Mouse (Mus musculus) adrenal gland, adult 8-10 months (tissue): ENCODE measurements around the gene Kyat3. TPM values are rescaled to one million over a fixed set of nuclear protein-coding genes. Genes with fewer than 3 reads are reported as not detected.

Source experiments
- DNase-seq: peaks from one replicate; pipeline ENCODE4 v3.0.0; 2022
- total RNA-seq, 4 experiments: library from RNA; stranded (reverse); gene quantifications; 2 replicates each; pipeline ENCODE4 v1.2.4; 2022

Kyat3 gene
- total RNA-seq, 4 experiments from 2014 or later = 13.6 to 25.6 (median 19.1) TPM

GRCm38 (mm10) chr3:142747673-142748072, 46.8 kb downstream of the Kyat3 start:
- DNase-seq = no peak

- DNase-seq = no peak
Observed at GRCm38 (mm10) chr3:142749131-142749530, 48.3 kb downstream of the Kyat3 start.

DNA sequence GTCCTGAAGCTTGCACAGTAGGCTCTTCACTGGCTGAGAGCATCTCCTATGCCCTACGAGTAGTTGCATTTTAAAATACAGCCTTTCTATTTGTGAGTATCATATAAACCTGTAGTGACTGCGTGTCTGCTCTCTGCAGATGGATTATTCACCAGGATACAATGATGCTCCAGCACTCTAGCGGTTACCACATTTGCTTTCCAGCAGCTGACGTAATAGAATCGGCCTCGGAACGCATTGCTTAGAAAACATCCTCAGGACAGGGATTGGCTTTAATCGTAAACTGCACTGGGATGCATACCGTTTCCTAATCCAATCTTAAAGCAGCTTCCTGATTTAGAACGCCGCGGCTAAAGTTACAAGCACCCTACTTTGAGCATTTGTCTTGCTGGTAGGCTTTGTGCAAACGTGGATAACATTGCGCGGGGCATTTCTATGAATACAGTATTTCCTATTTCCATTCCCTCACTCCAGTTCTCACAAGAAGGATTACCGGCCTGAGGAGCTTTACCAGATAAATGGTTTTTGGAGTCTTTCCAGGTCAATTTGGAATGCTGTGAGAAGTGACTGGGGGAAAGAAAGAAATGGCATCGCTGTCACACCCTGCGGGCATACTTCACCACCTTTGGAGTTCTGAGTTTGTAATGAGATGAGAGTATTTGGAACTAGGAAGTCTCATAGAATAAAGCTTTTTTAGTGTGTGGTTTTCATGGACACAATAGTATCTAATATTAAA, 54.4 kb downstream of the Kyat3 start:
- no peak for DNase-seq

GRCm38 (mm10) chr3:142757841-142758240, 57.0 kb downstream of the Kyat3 start:
- no peak for DNase-seq

- no peak for DNase-seq
Observed at GRCm38 (mm10) chr3:142758593-142758992, 57.7 kb downstream of the Kyat3 start.

GRCm38 (mm10) chr3:142760356-142760755, 59.5 kb downstream of the Kyat3 start:
- DNase-seq = no peak

- DNase-seq = peak; percentile 89
Observed at GRCm38 (mm10) chr3:142764995-142765777, 64.3 kb downstream of the Kyat3 start, which contains the start of gene Gtf2b. Gene Gtf2b (plus strand): TSS chr3:142765045.

GRCm38 (mm10) chr3:142765778-142766165, 64.9 kb downstream of the Kyat3 start:
- DNase-seq = no peak

DNA sequence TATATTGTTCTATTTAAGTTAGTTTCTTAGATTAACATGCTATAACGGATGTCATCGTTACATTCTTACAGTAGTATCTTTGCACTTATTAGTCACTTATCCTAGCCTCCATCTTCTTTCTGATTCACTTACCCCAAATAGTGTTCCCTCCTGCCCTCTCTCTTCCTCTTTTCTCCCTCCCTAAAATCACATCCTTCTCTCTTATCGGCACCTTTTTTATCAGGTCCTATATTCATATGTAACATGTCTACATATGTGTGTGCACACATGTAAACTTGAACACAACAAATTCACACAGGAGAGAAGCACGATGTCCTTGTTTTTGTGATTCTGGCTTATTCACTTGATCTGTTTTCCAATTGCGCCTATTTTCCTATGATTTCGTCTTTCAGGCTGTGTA, 67.6 kb downstream of the Kyat3 start:
- no peak for DNase-seq

DNA sequence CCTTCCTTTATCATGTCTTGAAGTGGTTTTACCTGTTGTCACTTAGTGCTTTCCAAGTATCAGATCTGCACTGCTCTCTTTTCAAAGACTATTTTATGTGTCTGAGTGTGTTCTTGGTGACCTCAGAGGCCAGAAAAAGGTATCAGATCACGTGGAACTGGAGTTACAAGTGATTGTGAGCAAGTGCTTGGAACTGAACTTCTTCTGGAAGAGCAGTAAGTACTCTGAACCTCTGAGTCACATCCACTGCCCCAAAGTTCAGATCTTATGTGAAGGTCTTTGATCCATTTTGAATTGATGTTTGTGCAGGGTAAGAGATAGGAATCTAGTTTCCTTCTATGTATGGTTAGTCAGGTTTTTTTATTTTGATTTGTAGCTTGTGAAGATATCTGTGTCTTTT, 69.7 kb downstream of the Kyat3 start:
- DNase-seq = no peak

- no peak for DNase-seq
Observed at GRCm38 (mm10) chr3:142773538-142774191, 72.8 kb downstream of the Kyat3 start.

DNA sequence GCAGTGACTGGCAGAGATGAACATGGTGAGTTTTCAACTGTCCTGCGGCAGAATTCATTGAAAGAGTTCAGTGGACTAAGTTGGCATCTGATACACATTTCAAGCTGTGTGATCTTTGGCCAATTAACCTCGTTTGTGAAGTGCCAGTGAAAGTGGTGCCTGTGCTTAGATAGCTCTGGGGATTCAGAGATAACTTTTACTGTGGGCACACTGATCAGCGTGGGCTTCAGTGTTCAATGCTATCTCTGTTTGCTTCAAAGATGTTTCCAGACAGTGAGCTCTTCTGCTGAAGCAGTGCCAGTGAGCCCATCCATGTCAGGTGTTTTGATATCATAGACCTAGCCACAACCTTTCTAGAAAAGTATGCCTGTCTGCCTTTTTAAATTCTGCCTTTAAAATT, 76.4 kb downstream of the Kyat3 start:
- DNase-seq = no peak

DNA sequence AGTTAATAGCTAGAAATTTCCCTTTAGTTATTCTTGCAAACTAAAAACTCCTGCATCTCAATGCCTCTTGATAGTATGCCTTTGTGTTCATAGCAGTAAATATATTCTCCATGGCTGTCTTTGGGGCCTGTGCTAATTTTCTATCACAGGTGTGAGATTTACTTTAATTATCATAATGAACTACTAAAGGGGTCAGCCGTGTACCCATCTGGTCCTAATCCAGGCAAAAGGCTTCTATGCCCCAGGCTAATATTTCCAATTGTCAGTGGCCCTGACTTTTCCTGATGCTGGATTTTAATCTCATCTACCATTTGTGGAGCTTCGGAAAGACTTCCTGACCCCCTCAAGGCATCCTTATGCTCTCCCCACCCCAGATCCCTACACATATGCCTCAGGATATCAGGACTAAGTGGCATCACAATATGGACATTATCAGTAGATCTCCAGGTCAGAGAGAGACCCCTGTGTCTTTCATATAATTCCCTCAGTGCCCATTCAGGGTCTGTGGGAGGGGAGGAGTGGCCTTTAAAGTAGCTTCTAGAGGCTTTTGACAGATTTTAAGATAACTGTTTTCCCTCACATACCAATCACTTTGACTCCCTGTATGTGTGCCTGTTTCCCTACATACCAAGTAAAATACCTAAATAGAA, 85.7 kb downstream of the Kyat3 start:
- no peak for DNase-seq

DNA sequence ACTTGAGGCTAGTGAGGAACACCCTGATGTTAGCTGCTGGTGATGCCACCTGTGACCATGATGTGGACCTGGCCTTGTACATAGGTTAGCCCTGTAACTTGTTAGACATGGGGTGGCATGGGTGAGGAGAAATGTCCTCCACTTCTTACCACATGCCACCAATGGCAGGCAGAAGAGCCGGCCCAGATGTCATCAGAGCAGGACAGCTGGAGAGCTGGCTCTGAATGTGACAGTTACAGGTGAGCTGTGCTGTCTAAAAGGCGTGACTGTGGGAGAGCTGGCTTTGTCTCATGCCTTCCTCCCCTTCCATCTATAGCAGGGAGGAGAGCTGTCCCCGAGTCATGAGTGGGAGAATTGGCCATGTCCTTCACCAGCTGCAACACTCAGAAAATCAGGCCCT, 94.7 kb downstream of the Kyat3 start:
- DNase-seq = no peak

Other genes starting within 250 kb of the Kyat3 start
- gene Gbp5, start 207.1 kb upstream of the Kyat3 start, total RNA-seq = 1 to 10 TPM; 3.1 to 5.2 (median 4.3) TPM
- 10 to 100 TPM; 16.1 to 23.3 (median 17.2) TPM for gene Gbp7, start 170.7 kb upstream of the Kyat3 start, total RNA-seq
- gene Gbp3, start 141.0 kb upstream of the Kyat3 start, total RNA-seq = 10 to 100 TPM in 2 of 4 experiments, 1 to 10 TPM in 2; 7.1 to 14.0 (median 9.8) TPM
- under 1 TPM; 0.37 to 0.43 (median 0.39) TPM for gene Gbp2b, start 106.2 kb upstream of the Kyat3 start, total RNA-seq
- 10 to 100 TPM; 15.3 to 21.3 (median 17.4) TPM for gene Gbp2, start 80.4 kb upstream of the Kyat3 start, total RNA-seq
- 10 to 100 TPM; 55.8 to 69.4 (median 63.2) TPM for gene Gtf2b, start 64.0 kb downstream of the Kyat3 start, total RNA-seq
- gene Pkn2, start 181.0 kb downstream of the Kyat3 start, total RNA-seq = 10 to 100 TPM; 64.7 to 80.2 (median 71.3) TPM